Mouse (Mus musculus): ENCODE measurements at regions not wholly inside any gene's neighbourhood (a gene's known extent, or its start where the extent isn't known, plus 50 kb on each side); places are given as distances from the start of the nearest gene placed in this dataset.

GRCm38 (mm10) chr13:107389535-107390150 lies 367.7 kb upstream of the Kif2a start:
- DNase-seq (ENCODE audit: low spot score): no peak

DNA sequence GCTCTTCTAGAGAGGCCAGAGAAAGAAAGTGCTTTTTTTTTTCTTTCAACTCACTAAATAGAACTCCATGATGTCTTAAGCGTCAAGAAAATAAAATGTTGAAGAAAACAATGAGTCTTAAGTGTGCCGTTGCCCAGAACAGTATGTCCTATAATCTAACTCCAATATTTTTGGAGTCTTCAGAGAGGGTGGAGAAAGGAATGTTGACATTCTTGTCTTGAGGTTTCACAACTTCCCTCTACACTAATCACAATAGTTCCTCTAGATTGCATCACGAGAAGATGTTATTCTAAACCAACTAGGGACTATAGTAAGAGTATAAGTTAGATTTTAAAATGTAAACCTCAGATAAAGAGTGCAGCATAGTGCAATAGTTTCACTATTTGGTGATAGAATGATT lies 367.1 kb upstream of the Kif2a start:
- no peak for DNase-seq (ENCODE audit: low spot score)

DNA sequence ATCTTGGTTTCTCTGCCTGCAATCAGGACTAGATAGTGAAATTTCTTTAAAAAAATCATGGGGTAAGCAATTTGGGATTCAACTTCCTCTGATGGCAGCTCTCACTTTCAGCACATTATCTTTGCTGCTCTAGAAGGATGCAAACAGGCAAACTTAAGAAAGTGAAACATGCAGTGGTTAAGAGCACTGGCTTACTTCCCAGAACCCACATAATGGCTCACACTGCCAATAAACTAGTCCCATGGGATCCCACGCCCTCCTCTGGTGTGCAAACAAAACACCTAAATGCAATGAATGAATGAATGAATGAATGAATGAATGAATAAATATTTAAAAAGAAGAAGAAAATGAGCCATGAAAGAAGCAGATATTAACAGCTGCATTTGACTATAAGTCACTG lies 356.1 kb upstream of the Kif2a start:
- no peak for DNase-seq (ENCODE audit: low spot score)

DNA sequence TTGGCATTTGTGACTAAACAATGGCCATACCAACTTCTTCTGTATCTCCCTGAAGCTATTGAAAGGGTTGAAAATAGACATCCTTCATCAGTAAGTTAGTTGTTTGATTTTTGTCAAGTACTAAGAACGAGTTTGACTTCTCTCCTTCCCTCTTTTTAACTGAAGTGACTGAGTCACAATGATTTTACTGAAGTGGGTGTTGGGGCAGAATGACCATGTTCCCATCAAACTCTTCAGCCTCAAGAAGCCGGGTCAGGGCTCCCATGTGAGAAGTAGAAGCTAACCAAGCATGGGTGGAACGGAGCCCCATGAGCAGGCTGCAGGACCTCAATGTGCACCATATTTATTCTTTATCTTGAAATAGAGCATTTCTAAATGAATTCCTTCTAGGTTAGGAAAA lies 350.7 kb upstream of the Kif2a start:
- DNase-seq (ENCODE audit: low spot score): no peak

- DNase-seq (ENCODE audit: low spot score): no peak
Observed at GRCm38 (mm10) chr13:107371616-107372582, 350.0 kb upstream of the Kif2a start.

DNA sequence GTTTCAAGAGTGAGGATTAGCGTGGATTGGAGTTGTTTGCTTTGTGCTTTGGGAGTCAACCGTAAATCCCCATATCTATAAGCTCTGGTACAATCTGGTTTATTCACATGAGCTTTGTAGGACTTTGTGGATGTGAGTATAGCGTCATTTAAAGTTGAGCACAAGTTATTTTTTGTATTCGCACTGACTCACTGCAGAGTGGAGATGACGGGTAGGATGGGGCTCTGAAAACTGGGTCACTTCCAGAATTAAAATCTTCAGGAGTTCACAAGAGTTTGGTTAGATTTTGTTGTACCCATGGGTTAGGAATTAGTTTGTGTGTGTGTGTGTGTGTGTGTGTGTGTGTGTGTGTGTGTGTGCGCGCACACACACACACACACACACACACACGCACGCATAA lies 345.7 kb upstream of the Kif2a start:
- DNase-seq (ENCODE audit: low spot score): no peak

GRCm38 (mm10) chr13:107365766-107366165 lies 343.8 kb upstream of the Kif2a start:
- DNase-seq (ENCODE audit: low spot score): no peak

DNA sequence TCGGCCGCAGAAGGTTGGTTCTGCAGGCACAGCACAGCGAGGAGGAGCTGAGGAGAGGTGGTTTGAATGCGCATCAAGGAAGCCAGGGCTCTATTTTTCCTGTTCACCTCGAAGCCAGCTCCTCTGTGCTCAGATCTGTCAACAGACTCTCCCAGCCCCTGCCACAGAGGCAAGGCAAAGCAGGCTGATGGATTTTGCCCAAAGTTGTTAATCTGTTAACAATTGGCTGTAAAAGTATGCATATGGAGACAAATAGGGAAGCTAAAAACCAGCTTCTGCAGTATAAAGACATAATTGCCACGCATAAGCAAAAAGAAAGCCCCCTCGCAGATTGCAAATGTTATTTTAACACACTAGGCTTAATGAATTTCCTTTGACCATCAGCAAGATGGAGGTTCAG lies 343.3 kb upstream of the Kif2a start:
- no peak for DNase-seq (ENCODE audit: low spot score)

- no peak for DNase-seq (ENCODE audit: low spot score)
Observed at GRCm38 (mm10) chr13:107362806-107363687, 341.1 kb upstream of the Kif2a start.

- DNase-seq (ENCODE audit: low spot score): no peak
Observed at GRCm38 (mm10) chr13:107340802-107341364, 319.0 kb upstream of the Kif2a start.

- DNase-seq (ENCODE audit: low spot score): no peak
Observed at GRCm38 (mm10) chr13:107338111-107338510, 316.2 kb upstream of the Kif2a start.

DNA sequence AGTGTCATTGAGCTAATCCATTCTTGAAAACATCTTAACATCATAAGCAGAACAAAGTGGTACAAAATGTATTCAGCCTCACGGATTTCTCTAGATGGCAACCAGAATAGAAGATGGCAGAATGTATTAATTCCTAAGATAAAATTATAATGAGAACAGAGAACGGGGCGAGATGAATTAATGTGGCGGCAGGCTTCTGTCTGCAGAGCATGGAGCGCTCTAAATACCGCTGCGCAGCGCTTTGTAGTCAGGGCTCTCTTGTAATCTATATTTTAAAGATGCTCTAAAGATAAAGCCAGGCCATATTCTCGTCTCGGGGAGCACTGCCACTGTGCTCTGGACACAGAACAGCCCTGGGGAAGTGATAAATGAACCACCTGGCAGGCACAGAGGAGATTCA lies 315.2 kb upstream of the Kif2a start:
- DNase-seq (ENCODE audit: low spot score): no peak

DNA sequence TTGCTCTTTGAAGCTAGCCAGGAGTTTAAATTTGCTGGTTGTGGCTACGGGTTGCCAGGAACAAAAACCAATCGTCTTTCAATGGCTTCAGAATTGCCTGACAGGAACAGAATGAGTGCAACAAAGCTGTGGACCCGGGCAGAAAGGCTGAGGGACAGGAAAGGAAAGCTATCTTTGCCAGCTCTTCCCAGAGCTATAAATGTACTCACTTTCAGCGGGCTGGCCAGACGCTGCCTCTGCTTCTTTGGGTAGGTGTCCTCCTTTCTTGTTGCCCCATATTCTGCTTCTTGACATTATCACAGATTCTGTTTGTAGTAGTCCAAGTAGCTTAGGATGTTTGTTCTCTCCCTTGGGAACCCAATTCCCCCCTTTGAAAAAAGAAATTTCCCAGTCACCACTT lies 307.4 kb upstream of the Kif2a start:
- no peak for DNase-seq (ENCODE audit: low spot score)

GRCm38 (mm10) chr13:107325707-107326495 lies 304.0 kb upstream of the Kif2a start:
- DNase-seq (ENCODE audit: low spot score): no peak

DNA sequence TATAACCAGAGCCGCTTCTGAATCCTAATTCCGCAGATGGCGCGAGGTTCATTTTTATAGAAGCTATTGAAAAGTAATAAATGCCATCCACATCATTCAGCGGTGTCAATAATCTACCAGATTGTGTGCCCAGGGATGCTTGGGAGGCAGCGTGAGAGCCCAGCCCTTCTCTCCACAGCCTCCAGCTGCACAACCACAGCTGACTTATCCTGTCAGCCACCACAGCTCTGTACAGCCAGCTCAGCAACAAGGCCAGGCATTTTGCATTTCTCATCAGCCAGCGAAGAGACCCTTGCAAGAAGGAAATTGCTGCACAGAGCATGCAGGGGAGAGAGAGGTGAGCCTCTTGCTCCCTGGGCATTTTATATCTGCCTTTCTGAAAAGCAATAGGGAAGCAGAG lies 292.8 kb upstream of the Kif2a start:
- DNase-seq (ENCODE audit: low spot score): no peak

- DNase-seq (ENCODE audit: low spot score): no peak
Observed at GRCm38 (mm10) chr13:107308958-107309639, 287.2 kb upstream of the Kif2a start.

DNA sequence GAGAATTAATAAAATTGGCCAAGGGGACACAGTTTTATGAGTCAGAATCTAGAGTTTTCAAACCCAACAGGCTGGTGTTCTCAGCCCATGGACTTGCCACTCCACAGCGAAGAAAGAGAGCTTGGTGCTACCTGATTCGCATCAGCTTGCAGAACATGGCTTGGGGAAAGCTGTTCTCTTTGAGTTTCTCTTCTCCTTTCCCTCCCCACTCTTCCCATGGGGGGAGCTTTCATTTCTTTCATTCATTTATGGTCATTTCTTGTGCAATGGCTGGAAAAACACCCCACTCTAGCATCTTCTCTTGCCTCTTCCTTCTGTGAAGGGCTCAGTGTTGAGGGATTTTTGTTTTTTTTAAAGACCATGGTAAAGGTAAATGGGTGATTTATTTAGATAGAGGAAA lies 286.5 kb upstream of the Kif2a start:
- DNase-seq (ENCODE audit: low spot score): no peak

DNA sequence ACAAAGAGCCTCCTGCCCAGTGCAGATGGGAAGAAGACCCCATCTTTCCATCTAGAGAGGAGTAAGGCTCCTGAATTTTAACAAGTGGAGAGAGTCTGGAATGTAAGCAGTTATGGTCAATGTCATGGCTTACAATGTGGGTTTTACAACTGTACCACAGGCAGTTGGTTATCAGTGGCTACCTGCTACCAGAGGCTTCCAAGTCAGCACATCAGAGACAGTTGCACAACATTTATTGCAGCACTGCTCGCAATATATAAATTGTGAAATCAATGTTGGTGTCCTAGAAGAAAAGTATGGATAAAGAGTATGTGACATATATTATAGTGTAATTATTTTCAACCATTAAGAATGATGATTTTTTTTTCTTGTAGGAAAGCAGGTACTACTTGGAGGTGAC lies 285.0 kb upstream of the Kif2a start:
- DNase-seq (ENCODE audit: low spot score): no peak

DNA sequence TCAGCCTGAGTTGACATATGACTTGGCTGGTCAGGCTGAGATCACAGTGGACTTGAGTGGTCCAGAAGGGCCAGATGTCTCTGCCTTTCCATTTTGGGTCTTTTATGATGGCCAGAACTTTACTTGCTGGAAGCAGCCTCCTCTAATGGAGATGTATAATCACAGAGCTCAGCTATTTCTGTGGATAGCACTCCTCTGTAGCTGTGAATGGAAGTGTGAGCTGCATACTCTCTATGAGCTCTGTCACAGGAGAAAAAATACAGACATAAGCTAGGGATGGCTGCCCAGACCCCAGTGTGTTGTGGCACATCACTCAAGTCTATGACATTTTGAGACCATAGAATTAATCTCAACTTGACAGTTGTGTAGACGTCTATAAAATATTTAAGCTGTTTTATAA lies 284.3 kb upstream of the Kif2a start:
- no peak for DNase-seq (ENCODE audit: low spot score)

DNA sequence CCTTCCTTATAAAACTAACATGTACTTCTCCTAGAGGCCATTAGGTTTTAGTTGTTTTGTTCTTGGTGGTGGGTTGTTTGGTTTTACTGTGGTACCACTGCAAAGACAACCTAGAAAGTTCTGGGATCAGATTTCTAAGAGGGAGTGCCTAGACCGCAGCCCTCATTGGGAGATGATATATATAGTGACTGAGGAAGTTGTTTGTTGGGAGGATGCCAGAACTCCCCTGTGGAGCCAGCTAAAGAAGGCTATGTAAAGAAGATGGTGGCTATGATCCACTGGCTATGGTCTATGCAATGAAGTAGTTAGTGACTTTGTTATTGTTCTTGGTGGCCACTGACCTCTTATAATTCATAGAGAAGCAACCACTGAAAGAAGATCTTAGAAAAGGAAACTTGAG lies 283.8 kb upstream of the Kif2a start:
- DNase-seq (ENCODE audit: low spot score): no peak

GRCm38 (mm10) chr13:107303878-107304277 lies 282.0 kb upstream of the Kif2a start:
- no peak for DNase-seq (ENCODE audit: low spot score)

Data from urinary bladder, postnatal 10 days (tissue).